Mouse (Mus musculus): ENCODE results near the gene Rsf1. TPM values are rescaled to one million over a fixed set of nuclear protein-coding genes. Genes with fewer than 3 reads are reported as not detected.

The Rsf1 gene
- polyA plus RNA-seq, 1 experiment, result 0.68 TPM

DNA sequence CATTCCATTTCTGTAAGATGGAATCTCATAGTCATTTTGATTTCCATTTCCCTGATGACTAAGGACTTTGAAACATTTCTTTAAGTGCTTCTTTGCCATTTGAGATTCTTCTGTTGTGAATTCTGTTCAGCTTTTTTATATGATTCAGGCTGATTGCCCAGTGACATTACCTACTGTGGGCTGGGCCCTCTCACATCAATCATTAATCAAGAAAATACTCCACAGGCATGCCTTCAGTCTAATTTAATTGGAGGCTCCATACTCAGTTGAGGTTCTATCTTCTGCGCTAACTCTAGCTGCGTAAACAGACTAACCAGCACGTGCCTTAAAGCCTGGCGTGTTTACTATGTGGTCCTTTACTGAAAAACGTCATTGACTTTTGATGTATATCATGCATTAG lies 41.7 kb downstream of the Rsf1 start:
- Histone ChIP-seq H3K36me3 (ENCODE audit: control insufficient read depth) (peaks cover 19% of the 10 kb centered on the region), H3K4me1 (ENCODE audit: control insufficient read depth) (no peaks in the 10 kb centered on the region), H3K27me3 (ENCODE audit: control insufficient read depth) (no peaks in the 10 kb centered on the region), H3K9me3 (ENCODE audit: control insufficient read depth, low read length) (no peaks in the 10 kb centered on the region), H3K4me3 (replicated peaks) (no peak overlapping the region)
- TF ChIP-seq TAL1 (IDR thresholded peaks at IDR 0.05; ENCODE audit: low read length) (no peak), GATA1 (IDR thresholded peaks at IDR 0.05; ENCODE audit: low read length) (no peak)

- TF ChIP-seq TAL1 (IDR thresholded peaks at IDR 0.05; ENCODE audit: low read length), result no peak
- TF ChIP-seq GATA1 (IDR thresholded peaks at IDR 0.05; ENCODE audit: low read length), result no peak
Observed at GRCm38 (mm10) chr7:97622676-97623075, 43.0 kb downstream of the Rsf1 start.

DNA sequence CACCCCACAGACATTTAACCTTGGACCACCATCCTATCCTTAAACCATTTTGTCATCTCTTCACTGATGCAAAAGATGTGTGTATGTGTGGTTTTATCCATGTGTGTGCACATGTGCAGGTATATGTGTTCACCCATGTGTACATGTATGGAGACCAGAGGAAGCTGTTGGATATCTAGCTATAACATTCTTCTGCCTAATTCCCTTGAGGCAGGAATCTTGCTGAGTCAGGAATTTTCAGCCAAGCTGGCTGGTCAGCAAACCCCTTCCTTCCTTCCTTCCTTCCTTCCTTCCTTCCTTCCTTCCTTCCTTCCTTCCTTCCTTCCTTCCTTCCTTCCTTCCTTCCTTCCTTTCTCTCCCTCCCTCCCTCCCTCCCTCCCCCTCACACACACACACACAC lies 43.7 kb downstream of the Rsf1 start:
- H3K27me3 ChIP-seq (ENCODE audit: control insufficient read depth), result no peaks in the 10 kb centered on the region
- no peaks in the 10 kb centered on the region for H3K9me3 ChIP-seq (ENCODE audit: control insufficient read depth, low read length)
- no peak overlapping the region for H3K4me3 ChIP-seq (replicated peaks)
- H3K4me1 ChIP-seq (ENCODE audit: control insufficient read depth), result no peaks in the 10 kb centered on the region
- H3K36me3 ChIP-seq (ENCODE audit: control insufficient read depth), result peaks cover 10% of the 10 kb centered on the region
- no peak for TF ChIP-seq TAL1 (IDR thresholded peaks at IDR 0.05; ENCODE audit: low read length)
- no peak for TF ChIP-seq GATA1 (IDR thresholded peaks at IDR 0.05; ENCODE audit: low read length)

More at GRCm38 (mm10) chr7:97622676-97623075, 43.0 kb downstream of the Rsf1 start:
- Histone ChIP-seq H3K36me3 (ENCODE audit: control insufficient read depth) (peaks cover 16% of the 10 kb centered on the region), H3K4me1 (ENCODE audit: control insufficient read depth) (no peaks in the 10 kb centered on the region), H3K27me3 (ENCODE audit: control insufficient read depth) (no peaks in the 10 kb centered on the region), H3K9me3 (ENCODE audit: control insufficient read depth, low read length) (no peaks in the 10 kb centered on the region), H3K4me3 (replicated peaks) (no peak overlapping the region)

DNA sequence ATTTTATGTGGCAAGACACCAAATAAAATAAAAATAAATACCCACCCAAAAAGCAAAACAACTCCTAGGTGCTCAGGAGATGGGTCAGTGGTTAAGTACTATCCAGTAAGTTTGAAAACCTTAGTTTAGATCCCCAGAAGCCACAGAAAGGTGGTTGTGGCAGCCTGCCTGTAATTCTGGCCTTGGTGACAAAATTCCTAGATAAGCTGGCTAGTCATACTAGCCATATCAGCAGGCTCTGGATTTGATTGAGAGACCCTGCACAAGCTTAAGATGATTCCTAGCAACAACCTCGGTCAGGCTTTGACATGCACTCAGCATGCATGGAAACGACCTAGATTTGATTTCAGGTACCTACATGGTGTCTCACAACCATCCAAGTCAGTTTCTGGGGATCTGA lies 49.7 kb downstream of the Rsf1 start:
- H3K36me3 ChIP-seq (ENCODE audit: control insufficient read depth), result no peaks in the 10 kb centered on the region
- H3K4me1 ChIP-seq (ENCODE audit: control insufficient read depth), result peaks cover 2% of the 10 kb centered on the region; the same call in 1 of the 2 replicates
- no peaks in the 10 kb centered on the region for H3K9me3 ChIP-seq (ENCODE audit: control insufficient read depth, low read length)
- H3K4me3 ChIP-seq (replicated peaks), result no peak overlapping the region
- no peaks in the 10 kb centered on the region for H3K27me3 ChIP-seq (ENCODE audit: control insufficient read depth)
- no peak for TF ChIP-seq TAL1 (IDR thresholded peaks at IDR 0.05; ENCODE audit: low read length)
- no peak for TF ChIP-seq GATA1 (IDR thresholded peaks at IDR 0.05; ENCODE audit: low read length)

DNA sequence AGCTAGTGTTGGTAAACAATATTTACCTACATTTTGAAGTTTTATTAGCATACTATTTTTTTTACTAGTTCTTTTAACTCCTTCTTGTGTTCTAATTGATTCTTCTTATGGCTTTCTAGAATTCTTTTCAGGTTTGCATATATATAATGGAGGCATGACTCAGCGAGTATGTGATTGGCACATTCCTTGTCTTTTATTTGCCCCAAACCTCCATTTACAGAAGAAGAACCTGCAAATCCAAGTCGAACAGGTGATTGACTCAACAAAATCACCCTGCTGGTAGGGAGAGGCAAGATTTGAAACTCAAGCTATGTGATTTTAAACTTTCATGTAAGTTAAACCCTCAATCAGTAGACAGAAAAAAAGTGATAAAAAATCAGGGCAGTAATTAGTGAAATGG lies 51.6 kb downstream of the Rsf1 start:
- H3K9me3 ChIP-seq (ENCODE audit: control insufficient read depth, low read length), result no peaks in the 10 kb centered on the region
- no peaks in the 10 kb centered on the region for H3K36me3 ChIP-seq (ENCODE audit: control insufficient read depth)
- peaks cover 2% of the 10 kb centered on the region; the same call in 1 of the 2 replicates for H3K4me1 ChIP-seq (ENCODE audit: control insufficient read depth)
- H3K4me3 ChIP-seq (replicated peaks), result no peak overlapping the region
- H3K27me3 ChIP-seq (ENCODE audit: control insufficient read depth), result no peaks in the 10 kb centered on the region
- no peak for TF ChIP-seq TAL1 (IDR thresholded peaks at IDR 0.05; ENCODE audit: low read length)
- no peak for TF ChIP-seq GATA1 (IDR thresholded peaks at IDR 0.05; ENCODE audit: low read length)

GRCm38 (mm10) chr7:97632897-97633296 lies 53.2 kb downstream of the Rsf1 start:
- TF ChIP-seq TAL1 (IDR thresholded peaks at IDR 0.05; ENCODE audit: low read length), result no peak
- no peak for TF ChIP-seq GATA1 (IDR thresholded peaks at IDR 0.05; ENCODE audit: low read length)
- Histone ChIP-seq H3K36me3 (ENCODE audit: control insufficient read depth) (peaks cover 2% of the 10 kb centered on the region), H3K4me3 (replicated peaks) (no peak overlapping the region), H3K9me3 (ENCODE audit: control insufficient read depth, low read length) (no peaks in the 10 kb centered on the region), H3K4me1 (ENCODE audit: control insufficient read depth) (peaks cover 4% of the 10 kb centered on the region; the same call in 1 of the 2 replicates), H3K27me3 (ENCODE audit: control insufficient read depth) (no peaks in the 10 kb centered on the region)

DNA sequence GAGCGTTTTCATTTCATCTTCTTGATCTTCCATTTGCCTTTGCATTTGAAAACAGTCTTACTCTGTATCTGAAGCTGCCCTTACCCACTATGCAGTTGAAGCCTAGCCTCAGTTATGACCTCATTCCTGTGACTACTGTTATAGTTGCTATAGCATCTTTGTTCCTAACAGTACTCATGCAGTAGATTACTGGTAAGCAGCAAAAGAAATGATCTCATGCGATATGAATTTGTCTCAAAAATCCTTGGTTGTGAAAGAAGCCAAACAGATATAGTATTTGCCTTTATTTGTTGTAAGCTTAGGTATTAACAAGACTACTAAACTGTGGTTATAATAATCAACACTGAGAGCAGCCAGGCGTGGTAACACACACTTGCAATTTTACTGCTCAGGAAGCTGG lies 65.4 kb downstream of the Rsf1 start:
- Histone ChIP-seq H3K4me3 (replicated peaks) (no peak overlapping the region), H3K27me3 (ENCODE audit: control insufficient read depth) (no peaks in the 10 kb centered on the region), H3K4me1 (ENCODE audit: control insufficient read depth) (no peaks in the 10 kb centered on the region), H3K36me3 (ENCODE audit: control insufficient read depth) (peaks cover 4% of the 10 kb centered on the region), H3K9me3 (ENCODE audit: control insufficient read depth, low read length) (no peaks in the 10 kb centered on the region)
- no peak for TF ChIP-seq TAL1 (IDR thresholded peaks at IDR 0.05; ENCODE audit: low read length)
- TF ChIP-seq GATA1 (IDR thresholded peaks at IDR 0.05; ENCODE audit: low read length), result no peak

DNA sequence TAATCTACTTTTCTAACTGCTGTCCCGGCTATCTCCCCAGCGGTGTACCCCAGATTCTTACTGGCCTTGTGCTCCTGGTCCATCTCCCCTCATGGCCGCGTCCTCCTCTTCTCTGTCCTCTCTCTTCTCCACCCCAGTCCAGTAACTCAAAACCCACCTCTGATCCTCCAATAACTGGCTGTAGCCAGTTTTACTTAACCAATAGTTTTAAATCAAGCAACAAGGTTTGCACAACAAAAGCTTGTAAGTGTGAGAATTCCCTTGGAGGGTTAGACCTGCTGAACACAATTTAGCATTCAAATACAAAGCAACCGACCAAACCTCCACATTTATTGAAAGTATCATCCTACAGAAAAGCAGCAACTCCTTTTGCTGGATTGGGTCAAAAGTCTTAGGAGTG lies 68.0 kb downstream of the Rsf1 start:
- no peaks in the 10 kb centered on the region for H3K27me3 ChIP-seq (ENCODE audit: control insufficient read depth)
- H3K9me3 ChIP-seq (ENCODE audit: control insufficient read depth, low read length), result no peaks in the 10 kb centered on the region
- no peak overlapping the region for H3K4me3 ChIP-seq (replicated peaks)
- no peaks in the 10 kb centered on the region for H3K4me1 ChIP-seq (ENCODE audit: control insufficient read depth)
- TF ChIP-seq TAL1 (IDR thresholded peaks at IDR 0.05; ENCODE audit: low read length), result no peak
- no peak for TF ChIP-seq GATA1 (IDR thresholded peaks at IDR 0.05; ENCODE audit: low read length)
- peaks cover 11% of the 10 kb centered on the region for H3K36me3 ChIP-seq (ENCODE audit: control insufficient read depth)

- H3K4me3 ChIP-seq (replicated peaks), result no peak overlapping the region
- H3K27me3 ChIP-seq (ENCODE audit: control insufficient read depth), result no peaks in the 10 kb centered on the region
- peaks cover 26% of the 10 kb centered on the region for H3K36me3 ChIP-seq (ENCODE audit: control insufficient read depth)
- TF ChIP-seq GATA1 (IDR thresholded peaks at IDR 0.05; ENCODE audit: low read length) (no peak), TAL1 (IDR thresholded peaks at IDR 0.05; ENCODE audit: low read length) (no peak)
- no peaks in the 10 kb centered on the region for H3K9me3 ChIP-seq (ENCODE audit: control insufficient read depth, low read length)
- H3K4me1 ChIP-seq (ENCODE audit: control insufficient read depth), result no peaks in the 10 kb centered on the region
Observed at GRCm38 (mm10) chr7:97650729-97651128, 71.0 kb downstream of the Rsf1 start.

- Histone ChIP-seq H3K27me3 (ENCODE audit: control insufficient read depth) (no peaks in the 10 kb centered on the region), H3K4me1 (ENCODE audit: control insufficient read depth) (peaks cover 4% of the 10 kb centered on the region; the same call in 1 of the 2 replicates), H3K36me3 (ENCODE audit: control insufficient read depth) (peaks cover 30% of the 10 kb centered on the region), H3K9me3 (ENCODE audit: control insufficient read depth, low read length) (no peaks in the 10 kb centered on the region), H3K4me3 (replicated peaks) (no peak overlapping the region)
- TF ChIP-seq GATA1 (IDR thresholded peaks at IDR 0.05; ENCODE audit: low read length), result no peak
- no peak for TF ChIP-seq TAL1 (IDR thresholded peaks at IDR 0.05; ENCODE audit: low read length)
Observed at GRCm38 (mm10) chr7:97656144-97656543, 76.5 kb downstream of the Rsf1 start.
